Mouse (Mus musculus) erythroblast, embryonic 14.5 days (primary cell): ENCODE data around the gene Grap.

Source experiments
- GATA1 ChIP-seq: IDR thresholded peaks from 2 replicates; pipeline ENCODE4 v1.6.1; 2012; ENCODE audit warnings: low read length, inconsistent platforms, mixed read lengths
- TAL1 ChIP-seq: IDR thresholded peaks from 3 replicates; pipeline ENCODE4 v1.6.1; 2012; ENCODE audit warnings: low read length, inconsistent platforms, mixed read lengths

GRCm38 (mm10) chr11:61655649-61656048 lies 2.6 kb downstream of the Grap start:
- TF ChIP-seq GATA1: no peak
- no peak for TF ChIP-seq TAL1
